Mouse (Mus musculus) E14TG2a.4 (cell line): ENCODE measurements around the gene Dek.

ENCODE experiments used
- CTCF ChIP-seq: conservative IDR thresholded peaks from 2 replicates; pipeline ENCODE4 v1.5.1; 2014; ENCODE audit warnings: low read length
- POU5F1 ChIP-seq: IDR thresholded peaks from 2 replicates; pipeline ENCODE4 v1.6.1; 2014; ENCODE audit warnings: low read length, borderline replicate concordance

- TF ChIP-seq CTCF (no peak), POU5F1 (no peak)
These were observed 36.8 kb upstream of the Dek start for GRCm38 (mm10) chr13:47142764-47143163.
